Mouse (Mus musculus): ENCODE results near the gene Tbc1d25.

The Tbc1d25 gene

GRCm38 (mm10) chrX:8142948-8143347 is 33.0 kb downstream of the Tbc1d25 start:
- H3K27me3 ChIP-seq (ENCODE audit: control insufficient read depth, insufficient read depth, low read length, poor library complexity, severe bottlenecking): no peaks in the 10 kb centered on the region
- H3K36me3 ChIP-seq (ENCODE audit: control insufficient read depth, insufficient read depth, low read length, poor library complexity, severe bottlenecking): peaks cover 12% of the 10 kb centered on the region; the same call in 1 of the 2 replicates
- DNase-seq (ENCODE audit: low read depth, low spot score): no peak

- Histone ChIP-seq H3K27me3 (ENCODE audit: control insufficient read depth, insufficient read depth, low read length, poor library complexity, severe bottlenecking) (no peaks in the 10 kb centered on the region), H3K36me3 (ENCODE audit: control insufficient read depth, insufficient read depth, low read length, poor library complexity, severe bottlenecking) (peaks cover 12% of the 10 kb centered on the region; the same call in 1 of the 2 replicates)
- no peak for DNase-seq (ENCODE audit: low read depth, low spot score)
Measured at GRCm38 (mm10) chrX:8141058-8141457, 34.9 kb downstream of the Tbc1d25 start.

GRCm38 (mm10) chrX:8140446-8140845 is 35.5 kb downstream of the Tbc1d25 start:
- Histone ChIP-seq H3K27me3 (ENCODE audit: control insufficient read depth, insufficient read depth, low read length, poor library complexity, severe bottlenecking) (no peaks in the 10 kb centered on the region), H3K36me3 (ENCODE audit: control insufficient read depth, insufficient read depth, low read length, poor library complexity, severe bottlenecking) (peaks cover 12% of the 10 kb centered on the region; the same call in 1 of the 2 replicates)
- DNase-seq (ENCODE audit: low read depth, low spot score): no peak

- H3K27me3 ChIP-seq (ENCODE audit: control insufficient read depth, insufficient read depth, low read length, poor library complexity, severe bottlenecking): no peaks in the 10 kb centered on the region
- peaks cover 12% of the 10 kb centered on the region; the same call in 1 of the 2 replicates for H3K36me3 ChIP-seq (ENCODE audit: control insufficient read depth, insufficient read depth, low read length, poor library complexity, severe bottlenecking)
- no peak for DNase-seq (ENCODE audit: low read depth, low spot score)
Measured at GRCm38 (mm10) chrX:8139480-8139879, 36.5 kb downstream of the Tbc1d25 start.

GRCm38 (mm10) chrX:8135886-8136285 is 40.1 kb downstream of the Tbc1d25 start:
- H3K36me3 ChIP-seq (ENCODE audit: control insufficient read depth, insufficient read depth, low read length, poor library complexity, severe bottlenecking): no peaks in the 10 kb centered on the region; the same call in 1 of the 2 replicates
- peak; percentile 72 for DNase-seq (ENCODE audit: low read depth, low spot score)
- no peaks in the 10 kb centered on the region for H3K27me3 ChIP-seq (ENCODE audit: control insufficient read depth, insufficient read depth, low read length, poor library complexity, severe bottlenecking)

- H3K27me3 ChIP-seq (ENCODE audit: control insufficient read depth, insufficient read depth, low read length, poor library complexity, severe bottlenecking): no peaks in the 10 kb centered on the region
- H3K36me3 ChIP-seq (ENCODE audit: control insufficient read depth, insufficient read depth, low read length, poor library complexity, severe bottlenecking): no peaks in the 10 kb centered on the region
- DNase-seq (ENCODE audit: low read depth, low spot score): peak; percentile 95
Measured at GRCm38 (mm10) chrX:8132017-8132976, 43.7 kb downstream of the Tbc1d25 start, which contains the start of gene Wdr13. Gene Wdr13 (minus strand): TSS chrX:8132892.

GRCm38 (mm10) chrX:8131393-8131792 is 44.6 kb downstream of the Tbc1d25 start:
- Histone ChIP-seq H3K36me3 (ENCODE audit: control insufficient read depth, insufficient read depth, low read length, poor library complexity, severe bottlenecking) (no peaks in the 10 kb centered on the region), H3K27me3 (ENCODE audit: control insufficient read depth, insufficient read depth, low read length, poor library complexity, severe bottlenecking) (no peaks in the 10 kb centered on the region)
- no peak for DNase-seq (ENCODE audit: low read depth, low spot score)

GRCm38 (mm10) chrX:8125235-8125634 is 50.7 kb downstream of the Tbc1d25 start:
- peak; percentile 39 for DNase-seq (ENCODE audit: low read depth, low spot score)
- Histone ChIP-seq H3K36me3 (ENCODE audit: control insufficient read depth, insufficient read depth, low read length, poor library complexity, severe bottlenecking) (no peaks in the 10 kb centered on the region), H3K27me3 (ENCODE audit: control insufficient read depth, insufficient read depth, low read length, poor library complexity, severe bottlenecking) (no peaks in the 10 kb centered on the region)

GRCm38 (mm10) chrX:8123821-8124470 is 52.0 kb downstream of the Tbc1d25 start:
- DNase-seq (ENCODE audit: low read depth, low spot score): no peak
- Histone ChIP-seq H3K27me3 (ENCODE audit: control insufficient read depth, insufficient read depth, low read length, poor library complexity, severe bottlenecking) (no peaks in the 10 kb centered on the region), H3K36me3 (ENCODE audit: control insufficient read depth, insufficient read depth, low read length, poor library complexity, severe bottlenecking) (no peaks in the 10 kb centered on the region)

- no peak for DNase-seq (ENCODE audit: low read depth, low spot score)
- Histone ChIP-seq H3K27me3 (ENCODE audit: control insufficient read depth, insufficient read depth, low read length, poor library complexity, severe bottlenecking) (no peaks in the 10 kb centered on the region), H3K36me3 (ENCODE audit: control insufficient read depth, insufficient read depth, low read length, poor library complexity, severe bottlenecking) (no peaks in the 10 kb centered on the region)
Measured at GRCm38 (mm10) chrX:8117264-8117663, 58.7 kb downstream of the Tbc1d25 start.

GRCm38 (mm10) chrX:8115275-8115674 is 60.7 kb downstream of the Tbc1d25 start:
- peak; percentile 44 for DNase-seq (ENCODE audit: low read depth, low spot score)

GRCm38 (mm10) chrX:8105019-8105418 is 71.0 kb downstream of the Tbc1d25 start:
- no peaks in the 10 kb centered on the region for H3K36me3 ChIP-seq (ENCODE audit: control insufficient read depth, insufficient read depth, low read length, poor library complexity, severe bottlenecking)
- DNase-seq (ENCODE audit: low read depth, low spot score): no peak
- no peaks in the 10 kb centered on the region for H3K27me3 ChIP-seq (ENCODE audit: control insufficient read depth, insufficient read depth, low read length, poor library complexity, severe bottlenecking)

More at GRCm38 (mm10) chrX:8115275-8115674, 60.7 kb downstream of the Tbc1d25 start:
- H3K36me3 ChIP-seq (ENCODE audit: control insufficient read depth, insufficient read depth, low read length, poor library complexity, severe bottlenecking): no peaks in the 10 kb centered on the region
- no peaks in the 10 kb centered on the region for H3K27me3 ChIP-seq (ENCODE audit: control insufficient read depth, insufficient read depth, low read length, poor library complexity, severe bottlenecking)
